Mouse (Mus musculus): ENCODE measurements around the gene Selenow.

Selenow gene

DNA sequence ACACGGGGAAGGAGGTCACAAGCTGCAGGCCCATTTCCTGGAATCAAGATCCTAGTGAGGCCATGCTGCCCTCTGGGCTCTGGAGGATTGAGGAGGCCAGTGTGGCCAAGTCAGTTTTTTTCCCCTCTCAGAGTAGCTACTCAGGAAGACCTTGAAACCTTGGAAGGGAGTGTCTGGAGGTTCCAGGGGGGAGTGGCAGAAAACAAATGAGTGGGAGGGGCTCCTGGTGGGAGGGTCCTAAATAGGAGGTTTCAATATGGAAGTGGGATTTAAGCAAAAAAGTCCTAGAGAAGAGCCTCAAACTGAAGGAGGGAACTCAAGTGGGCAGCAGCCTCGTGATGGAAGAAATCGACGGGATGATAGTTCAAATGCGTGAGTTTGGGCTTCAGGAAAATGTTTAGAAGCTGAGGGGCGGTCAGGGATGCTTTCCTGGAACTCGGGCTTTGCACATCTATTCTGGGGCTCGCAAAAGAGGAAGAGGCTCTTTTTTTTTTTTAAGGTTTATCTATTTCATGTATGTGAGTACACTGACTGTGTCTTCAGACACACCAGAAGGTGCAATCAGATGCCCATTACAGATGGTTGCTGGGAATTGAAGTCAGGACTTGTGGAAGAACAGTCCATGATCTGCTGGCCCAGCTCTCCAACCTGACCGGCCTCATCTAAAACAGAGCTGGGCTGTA is 20.7 kb downstream of the Selenow start:
- DNase-seq, result no peak

GRCm38 (mm10) chr7:15894251-15894650 is 28.0 kb downstream of the Selenow start:
- no peak for DNase-seq

GRCm38 (mm10) chr7:15884127-15884526 is 38.1 kb downstream of the Selenow start:
- no peak for DNase-seq

- no peak for DNase-seq
Measured at GRCm38 (mm10) chr7:15882317-15882716, 39.9 kb downstream of the Selenow start, which contains the start of gene Crxos. Gene Crxos (plus strand): TSS chr7:15882617.

DNA sequence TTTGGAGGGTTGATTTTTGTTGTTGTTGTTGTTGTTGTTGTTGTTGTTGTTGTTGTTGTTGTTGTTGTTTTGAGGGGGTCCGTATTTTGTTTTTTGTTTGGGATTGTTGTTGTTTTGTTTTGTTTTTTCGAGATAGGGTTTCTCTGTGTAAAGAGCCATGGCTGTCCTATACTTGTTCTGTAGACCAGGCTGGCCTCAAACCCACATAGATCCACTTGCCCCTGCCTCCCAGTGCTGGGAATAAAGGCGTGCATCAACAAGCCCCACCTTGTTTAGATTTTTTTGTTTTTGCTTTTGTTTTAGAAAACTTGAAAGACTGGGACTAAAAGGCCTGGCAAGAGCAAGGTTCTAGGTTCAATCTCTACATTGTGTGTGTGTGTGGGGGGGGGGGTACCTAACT is 40.4 kb downstream of the Selenow start:
- DNase-seq, result no peak

GRCm38 (mm10) chr7:15881388-15881787 is 40.8 kb downstream of the Selenow start:
- no peak for DNase-seq

- DNase-seq, result no peak
Measured at GRCm38 (mm10) chr7:15879756-15880155, 42.4 kb downstream of the Selenow start, which contains the start of gene Crx. Gene Crx (minus strand): TSS chr7:15879968.

Data from thymus, postnatal 25 days (tissue).